ENCODE assay signal across 26 mouse cellular contexts in genomic region chr3:142927311-142927710, GRCm38 (mm10). TPM values are rescaled to one million over a fixed set of nuclear protein-coding genes. Genes with fewer than 3 reads are reported as not detected.
DNase-seq lines count a peak whose midpoint lies in the region; ATAC-seq and TF ChIP-seq lines count a peak whose summit lies in the region.
"Had no signal": no experiment of that assay in that cellular context is flagged by ENCODE, and none has a peak within 500 bp of the region (broad histone marks: within the 10 kb centered on the region; RNA-seq: fewer than 3 reads in every experiment).

No protein-coding gene starts in this region.

- no peaks in the 10 kb centered on the region for H3K27me3 ChIP-seq in forebrain, embryonic 15.5 days
- no peaks in the 10 kb centered on the region for H3K27me3 ChIP-seq in forebrain, postnatal 0 days (ENCODE audit: insufficient read depth, low read length)
- H3K27me3 ChIP-seq in liver, embryonic 12.5 days (replicated peaks) = no peaks in the 10 kb centered on the region
- H3K27me3 ChIP-seq in liver, postnatal 0 days (ENCODE audit: insufficient read depth, low read length) = no peaks in the 10 kb centered on the region
- no peaks in the 10 kb centered on the region for H3K27me3 ChIP-seq in neural tube, embryonic 11.5 days (ENCODE audit: control insufficient read depth, insufficient read depth, low read length)
- H3K27me3 ChIP-seq: embryonic facial prominence, embryonic 13.5 days; heart, embryonic 15.5 days; hindbrain, embryonic 12.5 days; limb, embryonic 15.5 days; neural tube, embryonic 12.5 days had no signal

- TF ChIP-seq EP300 in liver, postnatal 0 days (IDR thresholded peaks at IDR 0.05; ENCODE audit: low read depth) = no peak

- H3K9me3 ChIP-seq in forebrain, embryonic 15.5 days = no peaks in the 10 kb centered on the region
- no peaks in the 10 kb centered on the region for H3K9me3 ChIP-seq in forebrain, postnatal 0 days (ENCODE audit: low read length)
- H3K9me3 ChIP-seq in liver, embryonic 12.5 days (replicated peaks) = no peaks in the 10 kb centered on the region
- no peaks in the 10 kb centered on the region for H3K9me3 ChIP-seq in liver, postnatal 0 days (ENCODE audit: low read length)
- H3K9me3 ChIP-seq in neural tube, embryonic 11.5 days (ENCODE audit: control insufficient read depth, low read length) = no peaks in the 10 kb centered on the region
- H3K9me3 ChIP-seq: embryonic facial prominence, embryonic 13.5 days; forebrain, embryonic 10.5 days; G1E; heart, embryonic 15.5 days; hindbrain, embryonic 12.5 days; limb, embryonic 10.5 days; limb, embryonic 15.5 days; neural tube, embryonic 12.5 days had no signal

- ATAC-seq in forebrain, embryonic 15.5 days (replicated peaks) = peak; percentile 13; the same call in 1 of the 2 replicates
- no peak for ATAC-seq in forebrain, postnatal 0 days
- 0 out of 2 replicates have a peak, but pooled peaks have one; percentile 24 for ATAC-seq in liver, embryonic 12.5 days
- ATAC-seq in liver, postnatal 0 days = no peak
- 0 out of 2 replicates have a peak, but pooled peaks have one; percentile 25 for ATAC-seq in neural tube, embryonic 11.5 days (ENCODE audit: insufficient read depth, low FRiP score, low TSS enrichment)
- ATAC-seq: forebrain, embryonic 16.5 days; intestine, embryonic 16.5 days had no signal

- no peak overlapping the region for H3K9ac ChIP-seq in forebrain, embryonic 15.5 days (replicated peaks)
- no peak overlapping the region for H3K9ac ChIP-seq in forebrain, postnatal 0 days
- H3K9ac ChIP-seq in liver, embryonic 12.5 days = no peak overlapping the region
- H3K9ac ChIP-seq in liver, postnatal 0 days (replicated peaks) = no peak overlapping the region
- no peak overlapping the region for H3K9ac ChIP-seq in neural tube, embryonic 11.5 days (ENCODE audit: low read length)
- H3K9ac ChIP-seq: embryonic facial prominence, embryonic 13.5 days; heart, embryonic 15.5 days; hindbrain, embryonic 12.5 days; limb, embryonic 15.5 days; neural tube, embryonic 12.5 days had no signal

- no peaks in the 10 kb centered on the region for H3K36me3 ChIP-seq in forebrain, embryonic 15.5 days
- H3K36me3 ChIP-seq in forebrain, postnatal 0 days (ENCODE audit: insufficient read depth) = no peaks in the 10 kb centered on the region
- H3K36me3 ChIP-seq in liver, embryonic 12.5 days = no peaks in the 10 kb centered on the region
- no peaks in the 10 kb centered on the region for H3K36me3 ChIP-seq in liver, postnatal 0 days (replicated peaks; ENCODE audit: insufficient read depth, low read length)
- H3K36me3 ChIP-seq in neural tube, embryonic 11.5 days (ENCODE audit: control insufficient read depth, insufficient read depth, low read length) = no peaks in the 10 kb centered on the region
- H3K36me3 ChIP-seq: embryonic facial prominence, embryonic 13.5 days; forebrain, embryonic 10.5 days; G1E; heart, embryonic 15.5 days; hindbrain, embryonic 12.5 days; limb, embryonic 10.5 days; limb, embryonic 15.5 days; neural tube, embryonic 12.5 days had no signal

- no peak for DNase-seq in forebrain, postnatal 0 days
- DNase-seq in liver, postnatal 0 days = no peak
- DNase-seq in neural tube, embryonic 11.5 days (ENCODE audit: low spot score) = no peak
- DNase-seq in neural tube, embryonic 10.5 days (ENCODE audit: extremely low spot score, low spot score) = no peak
- DNase-seq in cerebellum, adult 11 months = no peak
- DNase-seq: adrenal gland, postnatal 10 days; cerebellum, adult 9-10 months; cerebellum, postnatal 36 days; kidney, adult 9 months; kidney, postnatal 14 days; layer of hippocampus, adult 9-11 months; lung, postnatal 10 days; thymus, postnatal 14 days had no signal

- no peak overlapping the region for H3K4me3 ChIP-seq in forebrain, embryonic 15.5 days
- H3K4me3 ChIP-seq in forebrain, postnatal 0 days (ENCODE audit: low read depth, low read length) = no peak overlapping the region
- no peak overlapping the region for H3K4me3 ChIP-seq in liver, embryonic 12.5 days
- H3K4me3 ChIP-seq in liver, postnatal 0 days (ENCODE audit: low read depth, low read length) = no peak overlapping the region
- H3K4me3 ChIP-seq in neural tube, embryonic 11.5 days (ENCODE audit: low read depth, low read length) = no peak overlapping the region
- H3K4me3 ChIP-seq: embryonic facial prominence, embryonic 13.5 days; forebrain, embryonic 10.5 days; heart, embryonic 15.5 days; hindbrain, embryonic 12.5 days; limb, embryonic 10.5 days; limb, embryonic 15.5 days; neural tube, embryonic 12.5 days had no signal

- no peak overlapping the region for H3K27ac ChIP-seq in forebrain, embryonic 15.5 days (replicated peaks)
- no peak overlapping the region for H3K27ac ChIP-seq in forebrain, postnatal 0 days (ENCODE audit: low read depth, low read length)
- no peak overlapping the region for H3K27ac ChIP-seq in liver, embryonic 12.5 days
- no peak overlapping the region for H3K27ac ChIP-seq in liver, postnatal 0 days (ENCODE audit: low read depth)
- no peak overlapping the region for H3K27ac ChIP-seq in neural tube, embryonic 11.5 days (ENCODE audit: low read depth, low read length)
- H3K27ac ChIP-seq: embryonic facial prominence, embryonic 13.5 days; forebrain, embryonic 10.5 days; heart, embryonic 15.5 days; hindbrain, embryonic 12.5 days; limb, embryonic 10.5 days; limb, embryonic 15.5 days; macrophage; neural tube, embryonic 12.5 days had no signal

- H3K4me1 ChIP-seq in forebrain, embryonic 15.5 days = no peaks in the 10 kb centered on the region
- H3K4me1 ChIP-seq in forebrain, postnatal 0 days (ENCODE audit: insufficient read depth) = no peaks in the 10 kb centered on the region
- 0 out of 2 replicates have a peak, but pooled peaks cover 8% of the 10 kb centered on the region for H3K4me1 ChIP-seq in liver, embryonic 12.5 days
- no peaks in the 10 kb centered on the region for H3K4me1 ChIP-seq in liver, postnatal 0 days (ENCODE audit: insufficient read depth)
- no peaks in the 10 kb centered on the region for H3K4me1 ChIP-seq in neural tube, embryonic 11.5 days (ENCODE audit: control insufficient read depth, insufficient read depth, low read length)
- H3K4me1 ChIP-seq: embryonic facial prominence, embryonic 13.5 days; forebrain, embryonic 10.5 days; heart, embryonic 15.5 days; hindbrain, embryonic 12.5 days; limb, embryonic 10.5 days; limb, embryonic 15.5 days; neural tube, embryonic 12.5 days had no signal

- no peak for TF ChIP-seq CTCF in forebrain, postnatal 0 days (IDR thresholded peaks at IDR 0.05; ENCODE audit: low read depth)
- TF ChIP-seq CTCF in liver, postnatal 0 days (IDR thresholded peaks at IDR 0.05; ENCODE audit: low read depth) = no peak

- 82% methylated on average over 3 of the region's 3 CpGs for WGBS in forebrain, embryonic 15.5 days
- WGBS in forebrain, postnatal 0 days = 89% methylated on average over 3 of the region's 3 CpGs
- 72% methylated on average over 3 of the region's 3 CpGs for WGBS in liver, embryonic 12.5 days (ENCODE audit: insufficient replicate concordance)
- 85% methylated on average over 3 of the region's 3 CpGs for WGBS in liver, postnatal 0 days (ENCODE audit: insufficient replicate concordance)
- WGBS in neural tube, embryonic 11.5 days = 91% methylated on average over 3 of the region's 3 CpGs

- no peak overlapping the region for H3K4me2 ChIP-seq in forebrain, embryonic 15.5 days (replicated peaks)
- H3K4me2 ChIP-seq in forebrain, postnatal 0 days (ENCODE audit: low read depth) = no peak overlapping the region
- no peak overlapping the region for H3K4me2 ChIP-seq in liver, embryonic 12.5 days
- H3K4me2 ChIP-seq in liver, postnatal 0 days (ENCODE audit: low read depth, low read length) = no peak overlapping the region
- H3K4me2 ChIP-seq in neural tube, embryonic 11.5 days (ENCODE audit: low read depth) = no peak overlapping the region
- H3K4me2 ChIP-seq: embryonic facial prominence, embryonic 13.5 days; heart, embryonic 15.5 days; hindbrain, embryonic 12.5 days; limb, embryonic 15.5 days; neural tube, embryonic 12.5 days had no signal

RNA-seq across cellular contexts. Expression of gene Pkn2, which starts 45.5 kb away (rescaled TPM):
- polyA plus RNA-seq in forebrain, embryonic 15.5 days (2015; fragmentation: Nextera tagmentation; extraction: Ambion mirVana) = 33.3 and 34.2 TPM in 2 replicates
- total RNA-seq in forebrain, postnatal 0 days (2014; rRNA removed) = 34.5 and 34.6 TPM in 2 replicates
- 16.1 and 18.4 TPM in 2 replicates for polyA plus RNA-seq in forebrain, postnatal 0 days (2015; fragmentation: Nextera tagmentation; extraction: Ambion mirVana)
- polyA plus RNA-seq in liver, embryonic 12.5 days (2016; fragmentation: Nextera tagmentation; extraction: Ambion mirVana) = 50.5 and 51.0 TPM in 2 replicates
- polyA plus RNA-seq in liver, postnatal 0 days (2015; fragmentation: Nextera tagmentation; extraction: Ambion mirVana) = 26.6 and 30.0 TPM in 2 replicates
- 41.9 and 43.1 TPM in 2 replicates for polyA plus RNA-seq in neural tube, embryonic 11.5 days (2014; fragmentation: Nextera tagmentation; extraction: Ambion mirVana)

Comparison
In these comparisons a context has a peak if more than half of its experiments do, and no peak if none do; other contexts are left out.
1. ATAC-seq: peak in forebrain, embryonic 15.5 days (single experiment), liver, embryonic 12.5 days (single experiment) and neural tube, embryonic 11.5 days (single experiment); none in forebrain, postnatal 0 days (single experiment) and liver, postnatal 0 days (single experiment).